Mouse (Mus musculus) lung, embryonic 15.5 days (tissue): ENCODE results near the gene Slc2a10. TPM values are rescaled to one million over a fixed set of nuclear protein-coding genes. Genes with fewer than 3 reads are reported as not detected.
A peak's percentile ranks its signal among the peaks of the same experiment; 100 is the strongest.

Source experiments
- ATAC-seq: fragments of 200-750 bp; cut with Nextera tagmentation; 2 replicates; pipeline ENCODE4 v1.8.0; 2017; ENCODE audit warnings: moderate number of reproducible peaks, borderline replicate concordance; ENCODE audit not compliant: low FRiP score, low TSS enrichment; ENCODE audit errors: extremely low read depth
- H3K27ac ChIP-seq: fragments of 300-500 bp; sonication (generic); 2 replicates; pipeline ENCODE4 v1.5.1; 2015; ENCODE audit warnings: moderate library complexity, mild to moderate bottlenecking, inconsistent platforms
- H3K27me3 ChIP-seq: fragments of 300-500 bp; sonication (generic); 2 replicates; pipeline ENCODE4 v1.6.1; 2015; ENCODE audit warnings: inconsistent platforms
- H3K36me3 ChIP-seq: fragments of 300-500 bp; sonication (generic); 2 replicates; pipeline ENCODE4 v1.6.1; 2015; ENCODE audit warnings: inconsistent platforms
- H3K4me1 ChIP-seq: fragments of 300-500 bp; sonication (generic); 2 replicates; pipeline ENCODE4 v1.6.1; 2015; ENCODE audit warnings: inconsistent platforms
- H3K4me2 ChIP-seq: fragments of 300-500 bp; sonication (generic); 2 replicates; pipeline ENCODE4 v1.6.1; 2015; ENCODE audit warnings: inconsistent platforms, mild to moderate bottlenecking, moderate library complexity
- H3K4me3 ChIP-seq: fragments of 300-500 bp; sonication (generic); 2 replicates; pipeline ENCODE4 v1.5.1; 2015; ENCODE audit warnings: mild to moderate bottlenecking, inconsistent platforms
- H3K9ac ChIP-seq: fragments of 300-500 bp; sonication (generic); 2 replicates; pipeline ENCODE4 v1.6.1; 2015; ENCODE audit warnings: inconsistent platforms
- H3K9me3 ChIP-seq: fragments of 300-500 bp; sonication (generic); 2 replicates; pipeline ENCODE4 v1.6.1; 2016; ENCODE audit warnings: inconsistent platforms
- WGBS: fragments of 180-500 bp; shearing (Covaris S2); methylation state at CpG from one replicate; pipeline ENCODE4 v1.1.7; 2015; 5-methylcytosine and 5-hydroxymethylcytosine counted together
- polyA plus RNA-seq: library from polyadenylated mRNA; unstranded; fragments of >200 nt; fragmentation: Nextera tagmentation; extraction: Ambion mirVana; gene quantifications from 2 replicates; pipeline ENCODE4 v1.2.1, GENCODE M21; 2015

The Slc2a10 gene
- polyA plus RNA-seq = 12.3 and 12.5 TPM in 2 replicates

DNA sequence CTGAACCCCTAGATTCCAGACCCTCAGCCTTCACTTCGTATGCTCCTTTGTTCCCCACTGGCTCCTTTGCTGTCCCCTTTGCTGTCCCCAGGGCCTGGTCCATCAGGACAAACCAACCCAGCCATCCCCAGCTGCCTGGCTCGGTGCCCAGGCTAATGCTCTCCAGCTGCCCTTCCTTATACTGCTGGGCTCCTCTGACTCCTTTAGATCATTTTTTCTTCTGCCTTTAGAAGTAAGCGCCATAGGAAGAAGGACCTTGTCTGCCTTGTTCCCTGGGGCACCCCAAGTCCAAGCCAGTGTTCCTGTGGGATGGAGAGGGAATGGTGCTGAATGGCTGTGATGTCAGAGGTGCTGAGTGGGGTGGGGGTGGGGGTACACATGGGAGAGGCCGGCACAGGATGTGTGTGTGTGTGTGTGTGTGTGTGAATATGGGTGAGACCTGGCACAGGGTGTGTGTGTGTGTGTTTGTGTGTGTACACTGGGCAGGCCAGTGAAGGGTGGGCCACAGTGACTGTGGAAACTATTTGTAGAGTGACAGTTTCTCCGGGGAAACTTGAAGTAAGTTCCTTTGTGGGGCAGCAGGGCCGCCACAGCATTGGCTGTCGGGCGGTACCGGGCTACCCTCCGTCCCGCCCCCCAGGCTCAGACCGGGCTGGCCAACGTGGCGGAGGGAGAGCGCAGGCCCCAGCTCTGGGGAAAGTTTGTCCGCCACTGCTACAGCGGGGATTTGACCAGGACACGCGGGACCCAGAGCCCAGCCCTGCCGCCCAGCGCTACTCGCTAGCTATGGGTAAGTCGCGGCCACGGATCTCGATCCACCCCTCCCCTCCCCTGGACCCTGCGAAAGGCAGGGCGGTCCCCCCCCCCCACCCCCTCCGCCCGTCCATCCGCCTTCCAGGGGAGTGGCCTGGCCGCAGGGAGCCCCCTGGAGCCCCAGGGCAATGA is at the start of gene Slc2a10:
Gene Slc2a10 (plus strand): TSS at position 529 of the 945 bp plus-strand sequence.
- no peaks in the 10 kb centered on the region for H3K9me3 ChIP-seq
- H3K9ac ChIP-seq = peak within 1 kb of the TSS; percentile 71
- under 1% methylated on average over 27 of the region's 32 CpGs for WGBS
- peak; percentile 82 for ATAC-seq
- no peaks in the 10 kb centered on the region for H3K36me3 ChIP-seq
- H3K4me2 ChIP-seq = peak within 1 kb of the TSS; percentile 75
- H3K4me3 ChIP-seq = peak within 1 kb of the TSS; percentile 52
- peak within 1 kb of the TSS; percentile 87 for H3K27ac ChIP-seq
- H3K4me1 ChIP-seq = peaks cover 53% of the 10 kb centered on the region
- no peaks in the 10 kb centered on the region for H3K27me3 ChIP-seq

DNA sequence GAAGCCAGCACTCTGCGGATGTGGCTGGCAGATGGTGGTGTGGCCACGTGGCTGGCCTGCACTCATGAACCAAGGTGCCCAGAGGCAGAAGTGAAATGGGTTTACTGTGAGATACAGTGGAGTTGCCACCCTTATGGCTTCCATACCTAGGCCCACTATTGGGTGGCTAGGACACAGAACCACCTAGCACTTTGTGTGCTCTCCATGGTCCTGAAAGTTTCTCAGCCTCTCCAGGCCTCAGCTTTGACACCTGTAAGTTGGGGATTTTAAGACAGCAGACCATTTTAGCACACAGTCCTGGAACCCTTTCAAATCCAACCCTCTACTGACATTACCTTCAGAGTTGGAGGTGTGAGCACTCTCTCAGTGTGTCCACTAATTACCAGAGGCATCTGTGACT is 46.9 kb upstream of the Slc2a10 start:
- no peak overlapping the region for H3K27ac ChIP-seq
- H3K27me3 ChIP-seq = no peaks in the 10 kb centered on the region
- WGBS = 53% methylated on average over 2 of the region's 2 CpGs
- no peak overlapping the region for H3K9ac ChIP-seq
- no peak overlapping the region for H3K4me2 ChIP-seq
- H3K36me3 ChIP-seq = no peaks in the 10 kb centered on the region
- H3K4me3 ChIP-seq = no peak overlapping the region
- H3K4me1 ChIP-seq = no peaks in the 10 kb centered on the region
- ATAC-seq = no peak
- H3K9me3 ChIP-seq = no peaks in the 10 kb centered on the region

DNA sequence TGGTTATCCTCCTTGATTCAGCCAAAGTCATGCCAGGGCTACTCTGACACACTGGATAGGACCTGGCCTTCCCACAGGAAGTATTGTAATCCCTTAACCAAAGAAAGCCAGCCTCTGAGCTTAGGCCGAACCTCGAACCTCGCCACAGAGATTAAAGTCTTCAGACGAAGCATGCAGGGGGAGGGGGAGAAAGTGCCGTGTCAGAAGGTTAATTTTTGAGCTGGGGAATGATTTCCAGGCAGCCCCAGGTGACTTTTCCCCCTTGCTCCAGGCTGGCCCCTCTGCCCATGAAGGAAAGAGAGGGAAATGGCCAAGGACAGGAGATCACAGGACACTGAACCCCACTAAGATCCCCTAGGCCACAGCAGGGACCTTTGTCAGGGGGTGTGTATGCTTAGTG is 45.4 kb upstream of the Slc2a10 start:
- Histone ChIP-seq H3K27me3 (no peaks in the 10 kb centered on the region), H3K9me3 (no peaks in the 10 kb centered on the region), H3K4me3 (no peak overlapping the region), H3K9ac (no peak overlapping the region), H3K4me1 (no peaks in the 10 kb centered on the region), H3K27ac (no peak overlapping the region), H3K4me2 (no peak overlapping the region), H3K36me3 (no peaks in the 10 kb centered on the region)
- ATAC-seq = no peak
- WGBS = 47% methylated on average over 5 of the region's 5 CpGs

DNA sequence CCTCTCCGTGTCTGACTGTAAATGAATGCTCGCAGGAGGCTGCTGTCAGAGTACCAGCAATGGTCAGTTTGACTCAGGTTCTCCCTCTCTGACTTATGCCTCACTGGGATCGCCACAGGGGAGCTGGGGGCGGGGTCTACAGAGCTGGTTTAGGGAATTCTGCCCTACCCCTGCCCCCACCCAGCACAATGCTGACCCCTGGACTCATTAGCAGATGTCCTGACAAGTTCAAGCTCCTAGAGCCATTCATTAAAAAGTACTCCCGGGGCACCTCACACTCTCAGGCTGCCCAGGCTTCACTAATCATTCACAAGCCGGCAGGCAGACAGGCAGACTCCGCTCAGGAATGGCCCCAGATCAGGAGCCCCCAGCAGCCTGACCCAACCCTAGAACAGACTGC is 43.9 kb upstream of the Slc2a10 start:
- Histone ChIP-seq H3K36me3 (no peaks in the 10 kb centered on the region), H3K4me1 (no peaks in the 10 kb centered on the region), H3K4me2 (no peak overlapping the region), H3K27me3 (no peaks in the 10 kb centered on the region; the same call in 1 of the 2 replicates), H3K9ac (no peak overlapping the region), H3K4me3 (no peak overlapping the region), H3K9me3 (no peaks in the 10 kb centered on the region), H3K27ac (no peak overlapping the region)
- no peak for ATAC-seq
- WGBS = 14% methylated on average over 7 of the region's 7 CpGs

DNA sequence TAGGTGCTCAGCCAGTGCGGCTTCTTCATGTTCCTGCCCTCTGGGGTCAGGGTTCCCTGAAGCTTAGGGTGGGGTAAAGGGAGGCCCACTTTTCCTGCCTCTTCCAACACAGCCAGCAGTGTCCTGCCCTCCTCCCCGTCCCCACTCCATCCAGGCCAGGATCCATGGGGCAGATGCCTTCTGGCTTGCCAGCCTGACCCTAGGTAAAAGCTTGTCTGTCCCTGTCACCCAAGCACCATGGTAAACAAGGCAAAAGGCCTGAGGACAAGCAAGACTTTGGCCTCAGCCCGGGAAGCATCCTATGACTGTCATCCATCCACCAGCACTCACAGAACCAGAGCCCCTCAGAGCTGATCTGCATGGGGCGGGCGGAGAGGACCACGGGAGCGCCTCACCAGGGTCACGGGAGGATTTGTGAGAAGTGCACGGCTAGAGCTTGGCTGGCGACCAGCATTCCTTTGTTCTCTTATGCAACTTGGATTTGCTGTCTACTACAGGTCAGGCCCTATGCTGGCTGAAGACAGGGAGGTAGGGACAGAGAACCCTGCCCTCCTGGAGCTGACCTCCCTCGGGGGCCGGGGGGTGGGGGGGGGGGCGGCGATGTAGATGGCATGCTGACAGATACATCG is 35.6 kb upstream of the Slc2a10 start:
- Histone ChIP-seq H3K4me3 (no peak overlapping the region), H3K27me3 (peaks cover 20% of the 10 kb centered on the region), H3K9ac (no peak overlapping the region), H3K4me2 (no peak overlapping the region), H3K36me3 (no peaks in the 10 kb centered on the region), H3K9me3 (no peaks in the 10 kb centered on the region), H3K27ac (no peak overlapping the region), H3K4me1 (peaks cover 19% of the 10 kb centered on the region; the same call in 1 of the 2 replicates)
- peak; percentile 56; the same call in 1 of the 2 replicates for ATAC-seq
- 36% methylated on average over 15 of the region's 15 CpGs for WGBS

DNA sequence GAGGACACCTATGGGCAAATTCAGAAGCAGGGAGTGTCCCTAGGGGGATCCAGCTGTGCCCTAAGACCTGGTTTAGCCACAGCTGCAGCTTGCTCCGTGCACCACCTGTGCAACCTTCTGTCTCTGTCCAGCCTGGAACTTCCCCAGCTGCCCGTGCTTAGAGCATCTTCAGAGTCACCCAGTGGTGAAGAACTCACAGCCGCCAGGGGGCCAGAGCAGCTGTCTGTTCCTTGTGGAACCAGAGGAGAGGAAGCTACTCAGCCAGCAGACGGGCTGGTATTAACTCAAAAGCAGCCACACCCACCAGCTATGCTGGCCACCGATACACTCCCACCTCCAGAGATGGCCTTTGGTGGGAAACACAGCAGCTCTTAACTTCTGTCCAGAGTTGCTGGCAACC is 33.4 kb upstream of the Slc2a10 start:
- 23% methylated on average over 5 of the region's 5 CpGs for WGBS
- no peak for ATAC-seq
- Histone ChIP-seq H3K27me3 (peaks cover 29% of the 10 kb centered on the region), H3K36me3 (no peaks in the 10 kb centered on the region), H3K4me2 (no peak overlapping the region), H3K4me3 (no peak overlapping the region), H3K9me3 (no peaks in the 10 kb centered on the region), H3K4me1 (peaks cover 21% of the 10 kb centered on the region; the same call in 1 of the 2 replicates), H3K9ac (no peak overlapping the region), H3K27ac (no peak overlapping the region)

DNA sequence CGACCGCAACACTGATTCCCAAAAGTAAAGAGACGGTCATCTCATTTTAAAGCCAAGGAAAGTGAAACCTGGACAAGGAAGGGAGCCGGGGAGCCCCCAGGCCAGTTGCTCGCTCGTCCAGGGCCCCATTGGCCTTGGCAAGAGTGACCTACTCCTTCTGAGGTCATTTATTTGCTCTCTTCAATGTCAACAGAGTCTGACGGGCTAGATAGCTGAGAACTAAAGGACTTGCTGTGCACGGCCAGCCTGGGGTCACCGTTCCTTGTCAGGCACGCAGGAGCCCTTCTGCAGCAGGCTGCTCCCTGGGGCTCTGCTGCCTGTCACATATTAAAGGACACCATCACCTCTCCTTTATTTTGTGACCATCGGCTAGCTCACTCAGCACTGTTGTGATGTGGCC is 31.6 kb upstream of the Slc2a10 start:
- Histone ChIP-seq H3K4me3 (no peak overlapping the region), H3K9me3 (no peaks in the 10 kb centered on the region), H3K36me3 (no peaks in the 10 kb centered on the region), H3K27ac (no peak overlapping the region), H3K27me3 (peaks cover 29% of the 10 kb centered on the region), H3K4me2 (no peak overlapping the region), H3K4me1 (peaks cover 21% of the 10 kb centered on the region; the same call in 1 of the 2 replicates), H3K9ac (no peak overlapping the region)
- no peak for ATAC-seq
- 54% methylated on average over 11 of the region's 11 CpGs for WGBS

DNA sequence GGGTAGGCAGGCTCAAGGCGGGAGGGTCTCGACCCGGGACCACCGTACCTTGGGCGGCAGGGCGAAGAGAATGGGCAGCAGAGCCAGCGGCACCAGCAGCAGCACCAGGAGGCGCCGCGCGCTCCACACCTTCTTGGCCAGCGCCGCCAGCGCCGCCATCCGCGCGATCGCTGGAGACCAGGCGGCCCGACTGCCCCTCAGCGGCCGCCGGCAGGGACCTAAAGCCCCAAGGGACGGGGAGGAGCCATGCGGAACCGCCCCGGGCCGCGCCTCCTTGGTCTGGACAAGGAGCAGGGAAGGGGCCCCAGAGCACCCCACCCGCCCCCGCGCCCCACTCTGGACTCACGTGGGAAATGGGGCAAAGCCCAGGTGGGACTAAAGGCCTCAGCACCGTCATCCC is 30.6 kb upstream of the Slc2a10 start, which contains the start of gene Slc13a3:
Gene Slc13a3 (minus strand): TSS at position 228 of the 400 bp plus-strand sequence.
- peak within 1 kb of the TSS; percentile 20; the same call in 1 of the 2 replicates for H3K4me3 ChIP-seq
- no peak for ATAC-seq
- H3K27ac ChIP-seq = no peak within 1 kb of the TSS
- H3K4me2 ChIP-seq = peak within 1 kb of the TSS; percentile 50
- H3K9ac ChIP-seq = no peak within 1 kb of the TSS; the same call in 1 of the 2 replicates
- H3K4me1 ChIP-seq = peaks cover 18% of the 10 kb centered on the region; the same call in 1 of the 2 replicates
- H3K36me3 ChIP-seq = no peaks in the 10 kb centered on the region
- 2% methylated on average over 35 of the region's 35 CpGs for WGBS
- peaks cover 29% of the 10 kb centered on the region for H3K27me3 ChIP-seq
- H3K9me3 ChIP-seq = no peaks in the 10 kb centered on the region

DNA sequence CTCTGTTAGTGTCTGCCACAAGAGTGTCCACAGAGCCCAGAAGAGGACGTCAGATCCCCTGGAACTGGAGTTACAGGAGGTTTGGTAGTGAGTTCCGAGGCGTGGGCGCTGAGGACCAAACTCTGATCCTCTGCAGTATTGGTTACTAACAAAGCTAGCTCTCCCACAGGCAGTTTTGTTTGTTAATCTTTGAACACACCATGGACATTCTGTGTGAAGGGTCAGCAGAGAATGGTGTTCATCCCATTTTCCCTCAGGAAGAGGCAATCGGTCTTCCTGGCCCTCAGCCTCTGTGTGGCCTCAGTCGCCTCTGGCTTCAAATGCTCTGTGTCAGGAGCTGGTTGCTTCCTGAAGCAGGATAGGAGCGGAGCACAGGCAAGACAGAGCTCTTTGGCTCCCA is 28.2 kb upstream of the Slc2a10 start:
- no peak for ATAC-seq
- no peak overlapping the region for H3K9ac ChIP-seq
- H3K27me3 ChIP-seq = peaks cover 29% of the 10 kb centered on the region
- 72% methylated on average over 7 of the region's 7 CpGs for WGBS
- no peak overlapping the region for H3K27ac ChIP-seq
- no peak overlapping the region for H3K4me3 ChIP-seq
- no peaks in the 10 kb centered on the region for H3K36me3 ChIP-seq
- no peak overlapping the region for H3K4me2 ChIP-seq
- H3K4me1 ChIP-seq = peaks cover 12% of the 10 kb centered on the region; the same call in 1 of the 2 replicates
- H3K9me3 ChIP-seq = no peaks in the 10 kb centered on the region

DNA sequence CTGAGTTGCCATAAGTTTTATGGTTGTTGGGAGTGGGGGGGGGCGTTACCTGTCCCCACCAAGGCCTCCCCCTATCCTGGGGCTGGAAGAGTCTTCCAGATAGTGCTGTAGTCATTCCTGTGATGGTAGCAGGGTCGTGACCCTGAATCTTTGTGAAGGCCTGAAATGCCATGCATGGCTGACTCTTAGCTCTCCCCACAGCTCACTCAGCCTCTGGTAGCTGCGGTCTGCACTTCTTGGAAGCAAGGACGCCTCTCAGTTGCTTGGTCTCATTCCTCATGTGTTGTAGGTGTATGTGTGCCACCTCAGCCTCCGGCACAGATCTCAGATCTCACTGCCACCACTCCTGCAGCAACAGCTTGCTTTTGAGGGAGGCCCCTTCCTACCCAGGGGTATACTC is 27.7 kb upstream of the Slc2a10 start:
- Histone ChIP-seq H3K9me3 (no peaks in the 10 kb centered on the region), H3K27ac (no peak overlapping the region), H3K4me1 (peaks cover 12% of the 10 kb centered on the region; the same call in 1 of the 2 replicates), H3K27me3 (peaks cover 29% of the 10 kb centered on the region), H3K4me2 (no peak overlapping the region), H3K9ac (no peak overlapping the region), H3K36me3 (no peaks in the 10 kb centered on the region), H3K4me3 (no peak overlapping the region)
- no peak for ATAC-seq
- 65% methylated on average over 5 of the region's 5 CpGs for WGBS

DNA sequence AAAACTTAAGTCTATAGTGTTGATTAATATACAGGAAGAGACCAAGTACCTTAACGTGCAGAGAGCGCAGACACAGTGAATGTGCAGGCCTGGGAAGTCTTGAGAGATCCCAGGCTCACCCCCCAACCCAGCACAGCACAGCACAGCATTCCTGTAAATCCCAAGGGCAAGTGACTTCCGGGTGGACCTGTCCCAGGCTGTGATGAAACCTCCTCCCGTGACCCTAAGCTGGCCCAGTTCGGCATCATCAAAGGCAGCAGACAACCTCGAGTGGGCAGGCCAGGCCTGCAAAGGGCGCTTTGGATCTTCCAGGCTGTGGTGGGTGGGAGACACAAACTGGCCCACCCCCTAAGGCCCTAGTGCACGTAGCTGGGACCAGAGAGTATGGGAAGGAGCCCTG is 21.6 kb upstream of the Slc2a10 start:
- no peaks in the 10 kb centered on the region for H3K36me3 ChIP-seq
- WGBS = 49% methylated on average over 8 of the region's 8 CpGs
- no peaks in the 10 kb centered on the region for H3K27me3 ChIP-seq
- H3K4me1 ChIP-seq = peaks cover 22% of the 10 kb centered on the region
- no peaks in the 10 kb centered on the region for H3K9me3 ChIP-seq
- H3K27ac ChIP-seq = no peak overlapping the region
- no peak overlapping the region for H3K4me3 ChIP-seq
- ATAC-seq = no peak
- H3K4me2 ChIP-seq = no peak overlapping the region
- no peak overlapping the region for H3K9ac ChIP-seq

DNA sequence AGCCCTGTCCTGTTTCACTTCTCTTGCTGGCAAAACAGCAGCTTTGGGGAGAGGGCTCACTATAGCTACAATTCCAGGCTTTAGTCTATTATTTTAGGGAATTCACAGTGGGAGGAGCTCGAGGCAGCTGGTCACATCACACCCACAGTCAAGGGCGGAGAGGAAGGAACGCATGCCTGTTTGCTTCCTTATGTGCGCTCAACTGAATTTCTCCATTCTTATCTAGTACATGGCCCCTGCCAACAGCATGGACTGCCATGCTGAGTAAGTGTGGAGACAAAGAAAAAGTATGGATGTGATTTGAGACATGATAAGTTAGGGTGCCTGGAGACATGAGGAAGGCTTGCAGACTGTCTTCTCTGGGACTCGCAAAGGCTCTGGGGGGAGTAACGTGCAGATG is 19.4 kb upstream of the Slc2a10 start:
- Histone ChIP-seq H3K27me3 (no peaks in the 10 kb centered on the region), H3K9me3 (no peaks in the 10 kb centered on the region), H3K9ac (no peak overlapping the region), H3K4me3 (no peak overlapping the region), H3K27ac (peak overlapping the region; percentile 58), H3K36me3 (peaks cover 10% of the 10 kb centered on the region), H3K4me1 (peaks cover 23% of the 10 kb centered on the region), H3K4me2 (no peak overlapping the region)
- WGBS = 29% methylated on average over 6 of the region's 6 CpGs
- ATAC-seq = 0 out of 2 replicates have a peak, but pooled peaks have one; percentile 14
